Mouse (Mus musculus): Measurements from ENCODE around the gene Als2. TPM values are rescaled to one million over a fixed set of nuclear protein-coding genes. Genes with fewer than 3 reads are reported as not detected.

Als2 gene
- polyA plus RNA-seq, 1 experiment from 2014 or later = 19.2 TPM

DNA sequence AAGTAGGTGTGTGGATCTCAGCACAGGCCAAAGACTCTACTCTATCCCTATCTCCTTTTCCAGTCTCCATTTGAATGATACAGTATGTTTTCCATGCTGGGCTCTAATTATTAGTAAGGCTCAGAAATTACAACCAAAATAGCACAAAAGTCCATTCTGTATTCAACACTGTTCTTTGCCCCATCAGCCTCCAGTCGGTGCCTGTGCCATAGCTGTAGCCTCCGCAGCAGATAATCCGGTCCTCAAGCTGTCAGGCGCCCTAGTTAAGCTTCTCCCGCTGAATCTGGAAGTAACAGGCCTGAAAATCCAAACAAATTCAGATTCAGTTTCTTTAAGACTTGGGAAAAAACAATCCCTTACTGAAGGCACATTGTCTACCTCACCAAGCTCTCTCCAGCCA lies 73.1 kb downstream of the Als2 start:
- Histone ChIP-seq H3K36me3 (ENCODE audit: control insufficient read depth, insufficient read depth, low read length) (peaks cover 22% of the 10 kb centered on the region), H3K4me3 (ENCODE audit: low read depth, low read length) (no peak overlapping the region)
- WGBS = 77% methylated on average over 5 of the region's 5 CpGs

DNA sequence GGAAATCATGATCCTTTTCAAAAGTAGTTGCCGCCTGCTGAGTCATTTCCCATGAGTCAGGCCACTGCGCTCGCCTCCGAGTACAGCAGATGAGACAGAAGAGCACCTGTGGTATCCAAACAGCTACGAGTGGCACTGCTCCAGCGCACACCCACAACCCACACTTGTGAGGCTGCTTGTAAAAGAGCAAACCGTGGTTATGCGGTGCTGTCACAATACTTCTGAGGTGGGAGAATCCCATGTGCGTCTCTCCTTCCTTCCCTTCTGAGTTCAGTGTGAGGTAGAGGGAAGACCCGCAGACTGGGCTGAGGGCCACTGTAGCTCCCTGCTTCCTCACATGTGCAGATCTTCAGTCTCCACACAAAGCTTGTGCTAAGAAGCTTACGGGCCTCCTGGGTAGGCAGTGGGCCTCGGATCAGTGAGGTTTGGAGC lies 74.0 kb downstream of the Als2 start, which contains the start of gene Mpp4:
Gene Mpp4 (minus strand): TSS at position 360 of the 432 bp plus-strand sequence.
- H3K4me3 ChIP-seq (ENCODE audit: low read depth, low read length) = no peak within 1 kb of the TSS
- no peak within 1 kb of the TSS for H3K4me2 ChIP-seq (ENCODE audit: low read depth, low read length)
- no peak for ATAC-seq (ENCODE audit: low read depth)
- H3K36me3 ChIP-seq (ENCODE audit: control insufficient read depth, insufficient read depth, low read length) = peaks cover 22% of the 10 kb centered on the region
- no peaks in the 10 kb centered on the region for H3K4me1 ChIP-seq (ENCODE audit: control insufficient read depth, insufficient read depth, low read length)
- no peaks in the 10 kb centered on the region for H3K9me3 ChIP-seq (ENCODE audit: control insufficient read depth, low read length)
- no peak within 1 kb of the TSS for H3K27ac ChIP-seq (ENCODE audit: low read depth, low read length)
- H3K27me3 ChIP-seq (ENCODE audit: control insufficient read depth, insufficient read depth, low read length) = no peaks in the 10 kb centered on the region
- WGBS = 69% methylated on average over 12 of the region's 12 CpGs
- H3K9ac ChIP-seq (replicated peaks; ENCODE audit: low read depth, low read length) = no peak within 1 kb of the TSS

More for the DNA sequence above, 73.1 kb downstream of the Als2 start:
- ATAC-seq (ENCODE audit: low read depth) = no peak
- H3K9me3 ChIP-seq (ENCODE audit: control insufficient read depth, low read length) = no peaks in the 10 kb centered on the region
- H3K4me1 ChIP-seq (ENCODE audit: control insufficient read depth, insufficient read depth, low read length) = no peaks in the 10 kb centered on the region
- H3K9ac ChIP-seq (replicated peaks; ENCODE audit: low read depth, low read length) = no peak overlapping the region
- H3K4me2 ChIP-seq (ENCODE audit: low read depth, low read length) = no peak overlapping the region
- H3K27me3 ChIP-seq (ENCODE audit: control insufficient read depth, insufficient read depth, low read length) = no peaks in the 10 kb centered on the region
- no peak overlapping the region for H3K27ac ChIP-seq (ENCODE audit: low read depth, low read length)

DNA sequence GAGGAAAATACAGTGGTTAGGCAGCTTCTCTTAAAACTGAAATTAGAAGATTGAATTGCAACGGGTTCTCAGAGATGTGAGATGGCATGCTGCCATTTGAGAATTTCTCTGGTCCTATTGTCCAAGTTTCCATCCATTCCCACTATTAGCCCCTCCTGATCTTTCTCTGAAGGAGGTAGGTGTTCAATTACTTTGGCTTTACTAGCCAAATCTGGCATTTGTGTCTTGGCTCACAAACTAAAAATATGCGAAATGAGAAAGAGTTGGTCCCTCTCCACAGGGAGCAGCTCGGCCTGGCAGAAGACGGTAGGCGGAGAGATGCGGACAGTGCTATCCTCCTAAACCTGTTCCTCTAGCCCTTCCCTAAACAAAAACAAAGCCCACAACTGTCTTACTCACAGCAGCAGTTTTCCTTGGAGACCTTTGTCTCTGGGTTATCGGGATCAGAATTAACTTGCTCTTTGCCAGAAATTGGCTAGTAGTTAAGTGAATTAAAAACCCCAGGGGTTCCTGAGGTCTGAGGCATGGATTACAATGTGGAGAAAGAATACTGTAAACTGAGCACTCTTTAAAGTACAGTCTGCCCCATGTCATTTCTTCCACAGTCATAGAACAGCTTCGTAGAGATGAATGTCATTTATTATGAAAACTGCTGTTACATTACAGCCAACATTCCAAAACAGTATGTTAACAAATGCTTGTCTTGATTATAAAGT lies 74.6 kb downstream of the Als2 start:
- no peak for ATAC-seq (ENCODE audit: low read depth)
- H3K9ac ChIP-seq (replicated peaks; ENCODE audit: low read depth, low read length) = no peak overlapping the region
- H3K9me3 ChIP-seq (ENCODE audit: control insufficient read depth, low read length) = no peaks in the 10 kb centered on the region
- peaks cover 18% of the 10 kb centered on the region for H3K36me3 ChIP-seq (ENCODE audit: control insufficient read depth, insufficient read depth, low read length)
- WGBS = 71% methylated on average over 8 of the region's 8 CpGs
- H3K27ac ChIP-seq (ENCODE audit: low read depth, low read length) = no peak overlapping the region
- H3K4me2 ChIP-seq (ENCODE audit: low read depth, low read length) = no peak overlapping the region
- H3K27me3 ChIP-seq (ENCODE audit: control insufficient read depth, insufficient read depth, low read length) = no peaks in the 10 kb centered on the region
- no peak overlapping the region for H3K4me3 ChIP-seq (ENCODE audit: low read depth, low read length)
- H3K4me1 ChIP-seq (ENCODE audit: control insufficient read depth, insufficient read depth, low read length) = no peaks in the 10 kb centered on the region

DNA sequence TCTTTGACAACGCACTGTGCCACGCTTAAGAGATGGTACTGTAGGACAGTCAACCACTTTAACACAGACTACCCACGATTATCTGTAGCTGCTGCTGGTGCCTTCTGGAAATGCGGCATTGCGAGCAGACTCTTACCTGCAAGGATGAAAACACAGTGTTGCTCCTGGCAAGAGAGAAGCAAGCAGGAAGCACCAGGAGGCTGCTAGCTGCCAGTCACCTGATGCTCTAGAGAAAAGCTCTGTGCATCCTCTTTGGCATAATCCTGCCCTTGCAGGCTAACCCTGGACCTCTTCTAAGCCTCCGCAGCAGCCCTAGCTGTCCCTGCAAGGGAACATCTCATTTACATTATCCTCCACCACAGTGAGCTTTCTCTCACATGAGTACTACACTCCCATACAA lies 75.6 kb downstream of the Als2 start:
- H3K27ac ChIP-seq (ENCODE audit: low read depth, low read length) = no peak overlapping the region
- no peak overlapping the region for H3K4me3 ChIP-seq (ENCODE audit: low read depth, low read length)
- peaks cover 12% of the 10 kb centered on the region for H3K36me3 ChIP-seq (ENCODE audit: control insufficient read depth, insufficient read depth, low read length)
- WGBS = 88% methylated on average over 6 of the region's 6 CpGs
- ATAC-seq (ENCODE audit: low read depth) = no peak
- H3K9me3 ChIP-seq (ENCODE audit: control insufficient read depth, low read length) = no peaks in the 10 kb centered on the region
- no peaks in the 10 kb centered on the region for H3K4me1 ChIP-seq (ENCODE audit: control insufficient read depth, insufficient read depth, low read length)
- no peak overlapping the region for H3K9ac ChIP-seq (replicated peaks; ENCODE audit: low read depth, low read length)
- no peaks in the 10 kb centered on the region for H3K27me3 ChIP-seq (ENCODE audit: control insufficient read depth, insufficient read depth, low read length)
- no peak overlapping the region for H3K4me2 ChIP-seq (ENCODE audit: low read depth, low read length)

DNA sequence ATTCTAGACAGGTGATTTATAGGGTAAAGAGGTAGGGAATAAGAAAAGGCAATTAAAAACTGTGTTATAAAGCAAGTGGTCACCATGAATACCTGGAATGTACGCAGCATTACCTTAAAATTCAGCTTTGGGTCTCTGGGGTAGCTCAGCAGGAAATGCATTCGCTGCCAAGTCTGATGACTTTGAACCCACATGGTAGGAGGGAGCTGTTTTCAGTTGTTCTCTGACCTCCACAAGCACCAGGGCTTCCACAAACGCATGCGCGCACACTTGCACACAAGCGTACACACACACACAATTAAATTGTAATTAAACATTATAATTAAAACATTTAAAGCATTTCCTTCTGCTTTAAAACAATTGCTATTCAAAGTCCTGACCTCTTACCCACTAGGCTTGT lies 76.2 kb downstream of the Als2 start:
- no peaks in the 10 kb centered on the region for H3K4me1 ChIP-seq (ENCODE audit: control insufficient read depth, insufficient read depth, low read length)
- H3K4me2 ChIP-seq (ENCODE audit: low read depth, low read length) = no peak overlapping the region
- H3K4me3 ChIP-seq (ENCODE audit: low read depth, low read length) = no peak overlapping the region
- H3K9me3 ChIP-seq (ENCODE audit: control insufficient read depth, low read length) = no peaks in the 10 kb centered on the region
- no peaks in the 10 kb centered on the region for H3K27me3 ChIP-seq (ENCODE audit: control insufficient read depth, insufficient read depth, low read length)
- no peak overlapping the region for H3K27ac ChIP-seq (ENCODE audit: low read depth, low read length)
- 86% methylated on average over 6 of the region's 6 CpGs for WGBS
- no peak for ATAC-seq (ENCODE audit: low read depth)
- H3K9ac ChIP-seq (replicated peaks; ENCODE audit: low read depth, low read length) = no peak overlapping the region
- peaks cover 9% of the 10 kb centered on the region for H3K36me3 ChIP-seq (ENCODE audit: control insufficient read depth, insufficient read depth, low read length)

DNA sequence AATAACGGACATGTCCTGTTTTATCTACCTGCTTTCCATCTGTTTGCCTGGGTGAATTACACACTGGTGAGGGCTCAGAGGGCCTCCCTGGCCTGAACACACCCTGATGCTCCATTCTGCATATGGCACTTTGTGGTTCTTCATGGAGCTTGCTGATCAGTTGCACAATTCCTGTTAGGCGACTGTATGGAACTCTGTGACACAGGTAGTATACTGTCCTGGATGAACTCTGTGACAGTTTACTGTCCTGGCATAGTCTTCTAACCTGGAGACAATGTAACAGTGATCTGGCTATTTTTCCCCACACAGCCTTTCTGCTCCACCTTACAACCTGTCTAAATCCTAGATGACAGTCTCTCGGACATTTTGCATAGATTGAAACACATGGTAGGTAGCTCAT lies 77.9 kb downstream of the Als2 start:
- Histone ChIP-seq H3K9ac (replicated peaks; ENCODE audit: low read depth, low read length) (no peak overlapping the region), H3K36me3 (ENCODE audit: control insufficient read depth, insufficient read depth, low read length) (peaks cover 9% of the 10 kb centered on the region), H3K27ac (ENCODE audit: low read depth, low read length) (no peak overlapping the region), H3K4me1 (ENCODE audit: control insufficient read depth, insufficient read depth, low read length) (no peaks in the 10 kb centered on the region), H3K27me3 (ENCODE audit: control insufficient read depth, insufficient read depth, low read length) (no peaks in the 10 kb centered on the region), H3K4me3 (ENCODE audit: low read depth, low read length) (no peak overlapping the region), H3K9me3 (ENCODE audit: control insufficient read depth, low read length) (no peaks in the 10 kb centered on the region), H3K4me2 (ENCODE audit: low read depth, low read length) (no peak overlapping the region)
- ATAC-seq (ENCODE audit: low read depth) = no peak
- WGBS = 87% methylated on average over 3 of the region's 3 CpGs

DNA sequence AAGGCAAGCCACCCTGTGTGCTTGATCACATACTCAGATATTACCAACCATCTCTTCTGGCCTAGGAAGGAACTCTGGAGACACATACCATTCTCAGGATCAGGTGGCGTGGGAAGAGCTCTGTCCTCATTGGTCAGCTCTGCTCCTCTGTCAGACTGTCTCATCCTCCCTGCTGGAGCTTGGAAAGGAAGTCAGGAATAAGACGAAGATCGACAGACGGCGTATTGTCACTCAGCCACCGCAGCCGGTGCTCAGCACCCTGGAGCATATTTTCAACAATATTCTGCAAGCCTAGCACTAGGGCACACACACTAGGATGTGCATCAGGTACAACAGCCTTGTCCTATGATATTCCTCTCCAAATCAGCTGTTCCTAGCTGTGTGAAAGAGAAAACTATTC lies 78.5 kb downstream of the Als2 start:
- Histone ChIP-seq H3K4me2 (ENCODE audit: low read depth, low read length) (no peak overlapping the region), H3K27ac (ENCODE audit: low read depth, low read length) (no peak overlapping the region), H3K9me3 (ENCODE audit: control insufficient read depth, low read length) (no peaks in the 10 kb centered on the region), H3K36me3 (ENCODE audit: control insufficient read depth, insufficient read depth, low read length) (peaks cover 6% of the 10 kb centered on the region), H3K4me3 (ENCODE audit: low read depth, low read length) (no peak overlapping the region), H3K4me1 (ENCODE audit: control insufficient read depth, insufficient read depth, low read length) (no peaks in the 10 kb centered on the region), H3K27me3 (ENCODE audit: control insufficient read depth, insufficient read depth, low read length) (no peaks in the 10 kb centered on the region), H3K9ac (replicated peaks; ENCODE audit: low read depth, low read length) (no peak overlapping the region)
- WGBS = 83% methylated on average over 7 of the region's 7 CpGs
- no peak for ATAC-seq (ENCODE audit: low read depth)

DNA sequence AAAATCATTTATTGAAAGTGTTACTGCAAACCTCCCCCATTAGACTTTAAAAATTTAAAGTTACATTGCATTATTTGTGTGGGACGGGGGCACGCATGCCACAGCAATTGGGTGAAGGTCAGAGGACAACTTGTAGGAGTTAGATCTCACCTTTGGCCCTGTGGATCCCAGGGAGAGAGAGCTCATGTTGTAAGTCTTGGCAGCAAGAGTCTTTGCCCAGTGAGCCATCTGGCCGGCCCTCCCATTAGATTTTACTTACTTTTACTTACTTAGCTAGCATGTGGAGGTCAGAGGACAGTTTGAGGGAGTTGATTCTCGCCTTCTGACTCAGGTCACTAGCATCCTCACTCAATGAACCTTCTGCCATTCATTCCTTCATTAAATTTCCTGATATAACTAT lies 79.2 kb downstream of the Als2 start:
- H3K27ac ChIP-seq (ENCODE audit: low read depth, low read length) = no peak overlapping the region
- 91% methylated on average over 4 of the region's 4 CpGs for WGBS
- H3K4me2 ChIP-seq (ENCODE audit: low read depth, low read length) = no peak overlapping the region
- no peak overlapping the region for H3K4me3 ChIP-seq (ENCODE audit: low read depth, low read length)
- H3K9ac ChIP-seq (replicated peaks; ENCODE audit: low read depth, low read length) = no peak overlapping the region
- no peaks in the 10 kb centered on the region for H3K9me3 ChIP-seq (ENCODE audit: control insufficient read depth, low read length)
- no peak for ATAC-seq (ENCODE audit: low read depth)
- no peaks in the 10 kb centered on the region for H3K4me1 ChIP-seq (ENCODE audit: control insufficient read depth, insufficient read depth, low read length)
- peaks cover 1% of the 10 kb centered on the region; the same call in 1 of the 2 replicates for H3K36me3 ChIP-seq (ENCODE audit: control insufficient read depth, insufficient read depth, low read length)
- no peaks in the 10 kb centered on the region for H3K27me3 ChIP-seq (ENCODE audit: control insufficient read depth, insufficient read depth, low read length)

DNA sequence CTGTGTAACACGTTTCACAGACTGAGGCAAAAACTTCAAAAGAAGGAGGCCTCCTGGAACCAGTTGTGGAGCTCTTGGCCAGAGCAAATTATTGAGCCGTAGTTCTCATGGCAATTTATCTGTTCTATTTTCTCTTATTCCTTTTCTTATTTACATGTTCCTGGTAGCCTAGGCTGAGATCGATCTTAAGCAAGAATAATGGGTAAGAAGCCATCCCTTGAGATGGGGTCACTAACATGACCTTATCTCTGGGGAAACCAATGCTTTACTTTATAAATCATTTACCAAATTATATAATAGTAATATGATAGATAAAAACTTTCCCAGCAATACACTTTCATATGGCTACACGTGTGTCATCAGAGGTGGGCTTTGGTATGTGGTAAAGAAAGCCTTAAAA lies 84.7 kb downstream of the Als2 start:
- H3K9me3 ChIP-seq (ENCODE audit: control insufficient read depth, low read length) = no peaks in the 10 kb centered on the region
- H3K4me3 ChIP-seq (ENCODE audit: low read depth, low read length) = no peak overlapping the region
- WGBS = 78% methylated on average over 4 of the region's 4 CpGs
- H3K27me3 ChIP-seq (ENCODE audit: control insufficient read depth, insufficient read depth, low read length) = no peaks in the 10 kb centered on the region
- no peak overlapping the region for H3K9ac ChIP-seq (replicated peaks; ENCODE audit: low read depth, low read length)
- no peak overlapping the region for H3K4me2 ChIP-seq (ENCODE audit: low read depth, low read length)
- no peaks in the 10 kb centered on the region for H3K36me3 ChIP-seq (ENCODE audit: control insufficient read depth, insufficient read depth, low read length)
- no peaks in the 10 kb centered on the region for H3K4me1 ChIP-seq (ENCODE audit: control insufficient read depth, insufficient read depth, low read length)
- no peak overlapping the region for H3K27ac ChIP-seq (ENCODE audit: low read depth, low read length)
- no peak for ATAC-seq (ENCODE audit: low read depth)
